Mouse (Mus musculus) retina, embryonic 14.5 days (tissue): ENCODE data around the gene Sdsl.
A peak's percentile ranks its signal among the peaks of the same experiment; 100 is the strongest.

ENCODE experiments used
- DNase-seq: peaks from one replicate; pipeline ENCODE4 v3.0.0-alpha.2; 2015; ENCODE audit warnings: low spot score

The Sdsl gene

DNA sequence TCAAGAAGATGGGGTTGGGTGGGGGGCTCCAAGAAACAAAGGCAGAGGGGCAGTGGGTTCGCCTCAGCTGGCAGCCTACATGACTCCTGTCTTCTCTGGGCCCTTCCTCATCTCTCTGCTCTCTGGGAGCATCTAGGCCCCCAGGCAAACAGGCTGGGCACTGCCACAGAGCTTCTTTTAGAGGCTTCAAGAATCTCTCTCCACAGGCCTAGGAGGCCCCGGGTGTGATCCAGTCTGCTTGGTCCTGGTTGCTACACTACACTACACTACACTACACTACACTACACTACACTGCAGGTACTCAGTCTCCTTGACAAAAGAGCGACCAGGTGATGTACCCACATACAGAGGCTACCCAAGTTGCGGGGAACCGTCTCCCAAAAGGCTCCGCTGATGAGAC lies 42.9 kb downstream of the Sdsl start:
- no peak for DNase-seq

DNA sequence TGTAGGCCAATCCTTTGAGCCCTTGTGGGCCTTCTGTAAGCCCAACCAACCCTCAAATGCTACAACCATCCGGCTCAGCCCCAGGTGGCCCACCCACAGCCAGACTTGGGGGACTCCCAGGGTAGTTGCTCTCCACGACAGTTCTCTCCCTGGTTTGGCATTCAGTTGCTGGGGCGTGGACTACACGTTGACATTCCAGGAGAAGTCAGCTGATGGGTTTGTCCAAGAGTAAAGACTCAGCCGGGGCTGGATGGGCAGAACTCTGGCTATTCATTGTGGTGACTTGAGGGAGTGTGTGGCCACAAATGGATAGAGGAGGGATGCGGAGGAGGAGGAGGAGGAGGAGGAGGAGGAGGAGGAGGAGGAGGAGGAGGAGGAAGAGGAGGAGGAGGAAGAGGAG lies 43.6 kb downstream of the Sdsl start:
- DNase-seq = no peak

DNA sequence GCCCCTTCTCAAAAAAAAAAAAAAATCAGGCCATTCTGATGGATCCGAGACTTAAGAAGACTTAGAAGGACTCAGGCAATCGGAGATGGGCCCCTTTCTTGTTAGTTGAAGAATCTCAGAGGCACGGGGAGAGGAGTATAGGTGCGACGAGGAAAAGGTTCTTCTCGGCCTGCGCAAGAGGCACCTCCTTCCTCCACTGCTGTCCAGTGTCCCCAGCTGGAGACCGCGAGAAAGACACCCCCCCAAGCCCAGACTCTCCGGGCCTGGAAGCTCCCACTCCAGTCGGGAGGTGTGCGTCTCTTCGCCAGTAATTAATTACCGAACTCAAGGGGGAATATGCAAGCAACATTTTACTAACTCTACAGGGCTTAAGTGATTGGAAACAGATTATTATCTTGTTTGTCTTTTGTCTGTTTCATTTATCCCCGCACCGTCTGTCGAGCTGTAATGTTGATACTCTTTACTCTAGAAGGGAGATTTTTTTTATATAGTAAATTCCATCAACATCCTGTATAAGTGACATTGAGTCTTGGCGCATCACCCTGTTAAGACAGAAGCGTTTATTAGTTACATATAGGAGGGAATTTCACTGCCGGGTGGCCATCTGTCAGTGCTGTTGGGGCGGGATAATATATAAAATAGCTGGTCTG lies 44.3 kb downstream of the Sdsl start:
- DNase-seq = no peak

DNA sequence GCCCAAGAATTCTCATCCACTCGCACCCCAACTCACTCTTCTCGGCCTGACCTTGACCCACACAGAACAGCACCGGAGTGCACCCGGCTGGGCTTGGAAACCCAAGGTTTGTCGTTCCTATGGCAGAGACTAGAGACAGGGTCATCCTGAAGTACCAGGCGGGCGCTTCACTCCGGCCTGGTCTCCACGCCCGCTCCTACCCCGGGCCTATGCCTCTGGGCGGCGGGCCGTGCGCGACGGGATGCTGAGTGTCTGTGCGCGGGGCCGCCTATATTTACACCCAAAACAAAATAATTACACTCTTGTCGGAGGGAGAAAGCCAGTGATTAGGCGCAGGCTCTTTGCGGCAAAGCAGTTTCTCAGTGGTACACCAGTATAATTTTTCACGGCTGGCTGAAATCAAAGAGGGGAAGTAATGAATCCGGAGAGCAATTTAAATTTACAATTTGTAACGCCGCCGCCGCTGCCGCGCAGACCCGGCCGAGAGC lies 45.1 kb downstream of the Sdsl start:
- DNase-seq = no peak

DNA sequence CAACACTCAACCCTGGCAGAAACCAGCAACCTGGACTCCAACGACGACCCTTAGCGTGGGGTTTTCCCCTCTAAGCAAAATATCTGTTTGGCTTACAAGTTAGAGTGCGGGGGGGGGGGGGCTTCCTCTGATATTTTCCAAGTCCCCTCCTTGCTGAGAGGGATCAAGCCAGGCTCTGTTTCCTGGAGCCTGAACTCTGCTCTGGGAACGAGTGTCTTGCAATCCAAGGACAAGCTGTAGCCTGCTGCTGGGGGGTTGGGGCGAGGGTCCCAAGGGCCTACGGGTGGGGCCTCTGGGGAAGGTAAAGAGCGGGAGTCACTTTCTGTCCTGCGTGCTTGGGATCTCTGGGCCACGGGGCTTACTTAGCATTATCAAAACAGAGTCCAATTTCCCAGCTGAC lies 46.0 kb downstream of the Sdsl start:
- no peak for DNase-seq

DNA sequence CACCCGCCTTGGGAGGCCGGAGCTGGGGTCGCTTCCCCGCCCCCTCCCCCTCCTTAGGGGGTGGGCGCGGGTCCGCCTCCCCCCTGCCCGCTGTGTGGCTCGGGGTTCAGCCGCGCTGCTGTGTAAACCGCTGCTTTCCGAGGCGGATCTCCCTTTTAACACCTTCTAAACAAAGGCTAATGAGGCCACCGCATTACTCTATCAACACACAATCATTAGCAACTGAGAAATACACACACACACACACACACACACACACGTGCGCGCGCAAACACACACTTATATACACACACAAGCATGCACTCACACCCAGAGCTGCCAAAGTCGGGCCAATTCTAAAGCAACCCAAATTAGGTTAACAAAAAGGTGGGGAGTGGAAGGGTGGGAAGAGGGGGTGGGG lies 46.9 kb downstream of the Sdsl start:
- no peak for DNase-seq

DNA sequence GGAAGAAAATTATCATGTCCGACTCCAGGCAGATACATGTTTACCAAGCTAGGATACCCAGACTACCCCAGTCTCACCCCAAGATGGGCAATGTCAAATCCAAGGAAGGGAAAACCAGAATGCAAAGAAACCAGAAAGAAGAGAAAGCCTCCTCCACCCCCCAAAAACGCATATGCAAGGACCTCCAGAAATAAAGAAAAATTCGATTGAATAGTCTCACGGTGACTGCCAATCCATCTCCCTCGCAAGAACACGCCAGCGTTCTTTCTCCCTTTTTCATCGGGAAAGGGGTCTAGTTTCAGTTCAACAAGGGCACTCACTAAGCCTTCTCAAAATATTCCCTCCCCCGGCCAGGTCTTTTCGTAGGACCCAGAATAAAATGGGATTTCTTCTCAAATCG lies 48.0 kb downstream of the Sdsl start:
- DNase-seq = no peak

- peak; percentile 90 for DNase-seq
Measured at GRCm38 (mm10) chr5:120424039-120424438, 48.6 kb downstream of the Sdsl start.

DNA sequence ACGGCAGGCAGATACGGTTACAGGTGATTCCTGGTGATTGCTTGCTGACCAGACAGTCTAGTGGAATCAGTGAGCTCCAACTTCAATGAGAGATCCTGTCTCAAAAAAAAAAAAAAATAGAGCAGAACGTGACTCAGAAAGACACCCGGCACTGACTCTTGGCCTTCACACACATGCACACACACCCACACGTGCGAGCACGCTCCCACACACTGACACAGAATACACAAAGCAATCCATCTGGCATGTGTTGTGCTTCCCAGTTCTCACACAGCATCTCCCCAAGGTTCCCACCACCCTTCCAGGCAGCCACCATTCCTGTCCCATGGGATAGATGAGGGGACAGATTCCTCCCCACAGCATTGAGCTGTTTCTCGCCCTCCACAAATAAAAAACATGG lies 52.5 kb downstream of the Sdsl start:
- DNase-seq = no peak

DNA sequence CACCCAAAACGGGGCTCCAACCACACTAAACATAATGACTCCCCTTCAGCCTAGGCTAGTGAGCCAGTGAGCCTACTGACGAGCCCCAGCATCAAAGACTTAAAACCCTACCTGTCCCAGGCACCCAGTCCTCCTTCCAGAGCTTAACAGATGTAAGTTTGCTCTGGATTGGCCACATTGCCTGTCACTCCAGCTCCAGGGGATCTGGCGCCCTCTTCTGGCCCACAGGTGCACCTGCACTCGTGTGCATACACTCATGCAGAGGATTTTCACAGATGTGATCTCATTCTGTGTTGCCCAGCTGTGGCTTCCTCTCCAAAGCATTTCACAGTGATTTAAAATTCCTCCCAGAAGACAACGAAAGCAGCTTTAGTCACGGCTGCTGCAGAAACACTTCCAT lies 59.2 kb downstream of the Sdsl start:
- no peak for DNase-seq

- DNase-seq = no peak
Measured at GRCm38 (mm10) chr5:120409385-120410378, 62.9 kb downstream of the Sdsl start.

DNA sequence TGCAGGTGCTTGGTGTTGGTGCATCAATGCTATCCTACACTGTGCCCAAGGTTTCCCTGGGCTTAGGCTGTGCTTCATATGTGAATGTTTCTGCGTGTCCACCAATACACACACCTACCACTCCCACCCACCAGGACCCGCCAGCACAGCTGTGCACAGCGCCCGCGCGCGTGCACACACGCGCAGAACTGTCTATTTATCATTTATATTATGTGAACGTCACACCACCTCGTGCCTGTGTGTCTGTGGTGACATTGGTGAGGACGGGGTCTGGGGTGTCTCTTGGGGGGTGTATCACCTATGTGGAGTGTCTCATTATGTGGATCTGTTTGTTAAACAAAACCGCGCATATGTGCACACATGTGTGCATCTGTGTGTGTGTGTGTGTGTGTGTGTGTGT lies 63.7 kb downstream of the Sdsl start:
- DNase-seq = no peak
